Comparison of ENCODE assay signal across 9 mouse cellular contexts in the genomic region with DNA sequence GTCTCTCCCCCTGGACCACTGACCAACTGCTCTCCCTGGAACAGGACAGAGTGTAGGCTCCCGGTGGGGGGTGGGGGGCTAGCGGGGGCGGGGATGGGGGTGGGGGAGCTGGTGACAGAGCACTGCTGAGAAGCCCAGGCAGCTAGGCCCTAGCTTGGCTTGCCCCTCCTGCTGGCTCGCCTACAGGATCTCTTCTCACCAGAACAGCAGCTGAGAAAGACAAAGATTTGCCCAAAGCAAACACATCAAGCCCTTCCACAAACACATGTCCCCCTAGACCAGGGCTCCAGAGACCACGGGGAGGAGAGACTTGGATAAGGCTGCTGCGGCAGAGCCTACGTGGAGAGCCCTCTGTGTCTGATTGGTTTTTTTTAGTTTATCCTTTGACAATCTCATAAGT.
DNase-seq lines count a peak whose midpoint lies in the region; ATAC-seq and TF ChIP-seq lines count a peak whose summit lies in the region.
"Had no signal": no experiment of that assay in that cellular context is flagged by ENCODE, and none has a peak within 500 bp of the region (broad histone marks: within the 10 kb centered on the region; RNA-seq: fewer than 3 reads in every experiment).

No protein-coding gene starts in this region.

- ATAC-seq in hindbrain, embryonic 12.5 days (ENCODE audit: low FRiP score) = no peak
- no peak for ATAC-seq in midbrain, embryonic 16.5 days
- ATAC-seq in CD4-positive, CD25-positive, alpha-beta regulatory T cell, adult 4 months = no peak

- H3K27ac ChIP-seq in layer of hippocampus, adult 2 months = peak overlapping the region; percentile 78
- peak overlapping the region; percentile 79 for H3K27ac ChIP-seq in forebrain, embryonic 10.5 days
- H3K27ac ChIP-seq in hindbrain, embryonic 12.5 days = peak overlapping the region; percentile 74
- peak overlapping the region; percentile 30 for H3K27ac ChIP-seq in midbrain, embryonic 16.5 days (ENCODE audit: low read length)
- H3K27ac ChIP-seq: liver, embryonic 13.5 days had no signal

- H3K4me1 ChIP-seq in forebrain, embryonic 10.5 days = peaks cover 60% of the 10 kb centered on the region
- peaks cover 48% of the 10 kb centered on the region for H3K4me1 ChIP-seq in hindbrain, embryonic 12.5 days
- peaks cover 25% of the 10 kb centered on the region for H3K4me1 ChIP-seq in midbrain, embryonic 16.5 days (ENCODE audit: control insufficient read depth, insufficient read depth, low read length)

- no peak for DNase-seq in layer of hippocampus, adult 2 months (ENCODE audit: low spot score in 2 of 2)
- DNase-seq in layer of hippocampus, postnatal 10 days (ENCODE audit: low spot score in 2 of 2) = no peak
- no peak for DNase-seq in forebrain, embryonic 10.5 days (ENCODE audit: extremely low spot score, low spot score)
- DNase-seq in gastrocnemius, postnatal 14 days = no peak
- no peak for DNase-seq in adrenal gland, adult (ENCODE audit: inconsistent age in 2 of 2, low spot score in 1 of 2)
- DNase-seq: liver, embryonic 13.5 days had no signal

- TF ChIP-seq CTCF in layer of hippocampus, adult 2 months (conservative IDR thresholded peaks at IDR 0.05) = no peak

- H3K9me3 ChIP-seq in forebrain, embryonic 10.5 days = peaks cover 10% of the 10 kb centered on the region
- H3K9me3 ChIP-seq in hindbrain, embryonic 12.5 days (replicated peaks) = 0 out of 2 replicates have a peak, but pooled peaks cover 5% of the 10 kb centered on the region
- H3K9me3 ChIP-seq in midbrain, embryonic 16.5 days (replicated peaks; ENCODE audit: control insufficient read depth, low read length, poor library complexity, severe bottlenecking) = no peaks in the 10 kb centered on the region
- H3K9me3 ChIP-seq: liver, embryonic 13.5 days had no signal

- no peak overlapping the region for H3K4me3 ChIP-seq in layer of hippocampus, adult 2 months
- no peak overlapping the region for H3K4me3 ChIP-seq in forebrain, embryonic 10.5 days
- no peak overlapping the region for H3K4me3 ChIP-seq in hindbrain, embryonic 12.5 days
- no peak overlapping the region for H3K4me3 ChIP-seq in midbrain, embryonic 16.5 days (ENCODE audit: low read depth, low read length)
- H3K4me3 ChIP-seq: liver, embryonic 13.5 days had no signal

- H3K27me3 ChIP-seq in forebrain, embryonic 10.5 days (ENCODE audit: poor library complexity, severe bottlenecking) = no peaks in the 10 kb centered on the region
- no peaks in the 10 kb centered on the region for H3K27me3 ChIP-seq in hindbrain, embryonic 12.5 days
- H3K27me3 ChIP-seq in midbrain, embryonic 16.5 days (ENCODE audit: control insufficient read depth, insufficient read depth, low read depth, low read length) = no peaks in the 10 kb centered on the region

- H3K4me2 ChIP-seq in hindbrain, embryonic 12.5 days (replicated peaks) = no peak overlapping the region
- no peak overlapping the region for H3K4me2 ChIP-seq in midbrain, embryonic 16.5 days (ENCODE audit: low read length)
- H3K4me2 ChIP-seq: liver, embryonic 13.5 days had no signal

- 0 out of 2 replicates have a peak overlapping the region, but pooled peaks have one; percentile 13 for H3K9ac ChIP-seq in hindbrain, embryonic 12.5 days
- no peak overlapping the region for H3K9ac ChIP-seq in midbrain, embryonic 16.5 days (ENCODE audit: low read depth, low read length)
- H3K9ac ChIP-seq: liver, embryonic 13.5 days had no signal

- intact Hi-C loops in gastrocnemius, postnatal 14 days (cut with DNase I; ENCODE audit: low total_unique reads) = no loop called here

- WGBS in forebrain, embryonic 10.5 days = 20% methylated on average over 7 of the region's 7 CpGs
- WGBS in hindbrain, embryonic 12.5 days = 11% methylated on average over 7 of the region's 7 CpGs
- 14% methylated on average over 7 of the region's 7 CpGs for WGBS in midbrain, embryonic 16.5 days

- peaks cover 5% of the 10 kb centered on the region; the same call in 1 of the 2 replicates for H3K36me3 ChIP-seq in forebrain, embryonic 10.5 days (replicated peaks)
- H3K36me3 ChIP-seq in hindbrain, embryonic 12.5 days = no peaks in the 10 kb centered on the region
- H3K36me3 ChIP-seq in midbrain, embryonic 16.5 days (ENCODE audit: control insufficient read depth, insufficient read depth, low read length) = no peaks in the 10 kb centered on the region
- H3K36me3 ChIP-seq: liver, embryonic 13.5 days had no signal
